Mouse (Mus musculus) hindbrain, embryonic 13.5 days (tissue): ENCODE measurements at regions not wholly inside any gene's neighbourhood (a gene's known extent, or its start where the extent isn't known, plus 50 kb on each side); places are given as distances from the start of the nearest gene placed in this dataset.

ENCODE experiments used
- ATAC-seq: fragments of 200-750 bp; cut with Nextera tagmentation; 2 replicates; pipeline ENCODE4 v1.8.0; 2017; ENCODE audit warnings: moderate TSS enrichment; ENCODE audit not compliant: low FRiP score
- H3K27ac ChIP-seq: fragments of 300-500 bp; sonication (generic); 2 replicates; pipeline ENCODE4 v1.5.1; 2015; ENCODE audit warnings: inconsistent platforms, mild to moderate bottlenecking, moderate library complexity
- H3K27me3 ChIP-seq: fragments of 300-500 bp; sonication (generic); 2 replicates; pipeline ENCODE4 v1.6.1; 2015; ENCODE audit warnings: mild to moderate bottlenecking, inconsistent platforms
- H3K36me3 ChIP-seq: fragments of 300-500 bp; sonication (generic); 2 replicates; pipeline ENCODE4 v1.6.1; 2015; ENCODE audit warnings: mild to moderate bottlenecking, inconsistent platforms
- H3K4me1 ChIP-seq: fragments of 300-500 bp; sonication (generic); replicated peaks from 2 replicates; pipeline ENCODE4 v1.6.1; 2015; ENCODE audit warnings: inconsistent platforms
- H3K4me2 ChIP-seq: fragments of 300-500 bp; sonication (generic); 2 replicates; pipeline ENCODE4 v1.6.1; 2015; ENCODE audit warnings: inconsistent platforms, mild to moderate bottlenecking, moderate library complexity
- H3K4me3 ChIP-seq: fragments of 300-500 bp; sonication (generic); 2 replicates; pipeline ENCODE4 v1.5.1; 2015; ENCODE audit warnings: mild to moderate bottlenecking, inconsistent platforms
- H3K9ac ChIP-seq: fragments of 300-500 bp; sonication (generic); 2 replicates; pipeline ENCODE4 v1.6.1; 2015; ENCODE audit warnings: mild to moderate bottlenecking, inconsistent platforms
- H3K9me3 ChIP-seq: fragments of 300-500 bp; sonication (generic); 2 replicates; pipeline ENCODE4 v1.6.1; 2016; ENCODE audit warnings: inconsistent platforms
- WGBS: fragments of 180-500 bp; shearing (Covaris S2); methylation state at CpG from one replicate; pipeline ENCODE4 v1.1.7; 2015; 5-methylcytosine and 5-hydroxymethylcytosine counted together

DNA sequence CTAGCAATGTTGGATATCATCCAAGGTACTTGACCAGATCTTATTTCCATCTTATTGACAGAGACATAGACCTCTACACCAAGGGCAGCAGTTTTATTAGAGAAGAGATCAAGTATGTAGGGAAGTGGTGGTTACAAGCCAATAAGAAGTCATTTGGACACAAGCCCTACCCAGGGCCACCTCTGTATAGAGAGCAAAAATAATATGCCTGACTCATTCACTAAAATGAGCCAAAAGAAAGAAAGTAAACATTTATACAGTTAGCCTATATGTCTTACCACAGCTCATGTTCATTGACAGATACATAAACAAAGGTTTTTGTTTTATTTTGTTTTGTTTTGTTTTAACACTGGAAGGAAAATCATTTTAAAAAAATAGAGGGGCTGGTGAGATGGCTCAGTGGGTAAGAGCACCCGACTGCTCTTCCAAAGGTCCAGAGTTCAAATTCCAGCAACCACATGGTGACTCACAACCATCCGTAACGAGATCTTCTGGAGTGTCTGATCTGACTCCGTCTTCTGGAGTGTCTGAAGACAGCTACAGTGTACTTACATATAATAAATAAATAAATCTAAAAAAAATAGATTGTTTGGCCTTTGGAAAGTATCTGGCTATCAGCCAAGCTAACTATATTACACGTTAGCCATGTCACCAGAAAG is 76.9 kb downstream of the Rlim start:
- Histone ChIP-seq H3K27me3 (peaks cover 50% of the 10 kb centered on the region; the same call in 1 of the 2 replicates), H3K4me2 (no peak overlapping the region)
- WGBS: 90% methylated on average over 5 of the region's 5 CpGs

DNA sequence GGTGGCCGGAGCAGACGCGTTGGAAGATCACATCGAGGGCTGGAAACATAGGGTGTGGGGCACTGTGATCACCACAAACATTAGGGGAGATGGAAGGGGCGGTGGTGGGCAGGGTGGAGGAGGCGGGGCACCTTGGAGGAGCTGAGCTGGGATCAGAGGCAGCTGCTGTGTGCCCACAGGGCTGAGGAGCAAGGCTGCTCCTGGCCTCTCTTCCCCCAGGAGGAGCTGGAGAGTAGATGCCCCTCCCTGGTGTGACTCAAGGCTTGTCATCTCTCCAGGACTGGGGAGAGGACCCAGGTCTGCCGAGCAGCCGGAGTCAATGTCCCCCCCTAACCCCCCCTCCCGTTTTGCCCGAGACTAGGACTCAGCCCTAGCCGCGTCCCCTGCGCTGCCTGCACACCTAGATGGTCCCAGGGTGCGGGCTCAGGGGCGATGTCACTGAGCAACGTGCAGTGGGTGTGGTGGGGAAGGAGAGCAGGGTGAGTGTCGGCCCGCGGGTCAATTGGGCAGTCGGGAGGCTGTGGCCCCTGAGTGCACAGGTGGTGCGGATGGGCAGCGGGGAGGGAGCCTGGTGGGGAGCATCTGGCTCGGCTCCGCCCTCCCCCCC is 57.6 kb upstream of the Slc16a2 start:
- 25% methylated on average over 19 of the region's 24 CpGs for WGBS
- H3K36me3 ChIP-seq: no peaks in the 10 kb centered on the region
- no peaks in the 10 kb centered on the region; the same call in 1 of the 2 replicates for H3K9me3 ChIP-seq
- no peak overlapping the region for H3K9ac ChIP-seq
- H3K27me3 ChIP-seq: peaks cover 63% of the 10 kb centered on the region
- peak overlapping the region; percentile 22; the same call in 1 of the 2 replicates for H3K4me3 ChIP-seq
- peak; percentile 43; the same call in 1 of the 2 replicates for ATAC-seq
- no peaks in the 10 kb centered on the region for H3K4me1 ChIP-seq
- peak overlapping the region; percentile 47 for H3K4me2 ChIP-seq
- H3K27ac ChIP-seq: no peak overlapping the region

More for the DNA sequence above, 76.9 kb downstream of the Rlim start:
- ATAC-seq: no peak
- Histone ChIP-seq H3K9me3 (no peaks in the 10 kb centered on the region), H3K36me3 (no peaks in the 10 kb centered on the region), H3K4me3 (no peak overlapping the region), H3K4me1 (no peaks in the 10 kb centered on the region), H3K27ac (no peak overlapping the region), H3K9ac (no peak overlapping the region)
